Mouse (Mus musculus) spleen, postnatal 36 days (tissue): ENCODE results near the gene Crmp1.

ENCODE experiments used
- DNase-seq, 2 experiments: peaks; one replicate each; pipeline ENCODE4 v3.0.0; 2022; ENCODE audit warnings: low spot score in 2 of 2, mixed read lengths in 1 of 2

The Crmp1 gene

GRCm38 (mm10) chr5:37298370-37298769 is 56.6 kb downstream of the Crmp1 start:
- DNase-seq: no peak

GRCm38 (mm10) chr5:37310026-37310425 is 68.3 kb downstream of the Crmp1 start:
- DNase-seq: no peak

- DNase-seq: no peak
Measured at GRCm38 (mm10) chr5:37312980-37313722, 71.4 kb downstream of the Crmp1 start.

- DNase-seq: no peak
Measured at GRCm38 (mm10) chr5:37318715-37319114, 77.0 kb downstream of the Crmp1 start.

- DNase-seq: no peak
Measured at GRCm38 (mm10) chr5:37320174-37320573, 78.4 kb downstream of the Crmp1 start.

- no peak for DNase-seq
Measured at GRCm38 (mm10) chr5:37320761-37321160, 79.0 kb downstream of the Crmp1 start.

- DNase-seq: no peak
Measured at GRCm38 (mm10) chr5:37326675-37327074, 84.9 kb downstream of the Crmp1 start.

- DNase-seq: no peak
Measured at GRCm38 (mm10) chr5:37330449-37331132, 88.9 kb downstream of the Crmp1 start.

GRCm38 (mm10) chr5:37331133-37331505 is 89.4 kb downstream of the Crmp1 start:
- DNase-seq: no peak

- no peak for DNase-seq
Measured at GRCm38 (mm10) chr5:37332066-37332465, 90.3 kb downstream of the Crmp1 start.

- no peak for DNase-seq
Measured at GRCm38 (mm10) chr5:37335061-37335460, 93.3 kb downstream of the Crmp1 start.

GRCm38 (mm10) chr5:37336485-37337105 is 94.9 kb downstream of the Crmp1 start, which contains the start of gene Evc:
TSS of gene Evc (minus strand) at chr5:37336894.
- no peak for DNase-seq

- DNase-seq: no peak
Measured at GRCm38 (mm10) chr5:37337696-37338095, 96.0 kb downstream of the Crmp1 start.

GRCm38 (mm10) chr5:37338288-37338687 is 96.5 kb downstream of the Crmp1 start, which contains the start of gene Evc2:
TSS of gene Evc2 (plus strand) at chr5:37338499.
- peak in 1 of 2 experiments; percentile 5 for DNase-seq
